Mouse (Mus musculus): Measurements from ENCODE around the gene Col25a1. TPM values are rescaled to one million over a fixed set of nuclear protein-coding genes. Genes with fewer than 3 reads are reported as not detected.

Col25a1 gene
- polyA plus RNA-seq, 2 experiments: 14.2 to 15.3 TPM

- no peak for ATAC-seq (ENCODE audit: low FRiP score, low read depth)
- TF ChIP-seq POLR2A (IDR thresholded peaks at IDR 0.05; ENCODE audit: borderline replicate concordance, extremely low read depth, insufficient read depth, insufficient read length): no peak
- no peak for DNase-seq (ENCODE audit: low spot score)
Measured at GRCm38 (mm10) chr3:130413239-130413638, 281.9 kb downstream of the Col25a1 start.

DNA sequence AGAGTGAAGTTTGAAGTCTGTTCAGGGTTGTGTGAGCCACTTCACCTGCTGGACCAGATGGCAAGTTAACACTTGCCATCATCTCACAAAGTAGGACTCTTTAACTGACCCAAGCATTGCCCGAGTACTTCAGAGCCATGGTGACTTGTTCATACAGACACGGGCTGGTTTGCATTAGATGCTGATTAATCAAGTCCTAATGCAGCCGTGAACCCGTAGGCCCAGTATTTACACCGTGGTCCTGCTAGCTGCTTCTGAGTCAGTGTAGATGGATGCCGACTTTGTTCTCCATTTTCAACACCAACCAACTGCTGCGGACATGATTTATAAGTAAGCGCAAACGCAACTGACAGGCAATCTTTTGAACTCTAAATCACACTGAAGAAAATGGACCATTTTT lies 287.6 kb downstream of the Col25a1 start:
- no peaks in the 10 kb centered on the region for H3K36me3 ChIP-seq (ENCODE audit: control insufficient read depth, insufficient read depth, low read length)
- no peak overlapping the region for H3K27ac ChIP-seq (replicated peaks; ENCODE audit: low read depth, low read length)
- 41% methylated on average over 9 of the region's 9 CpGs for WGBS
- H3K4me3 ChIP-seq (replicated peaks; ENCODE audit: low read length): no peak overlapping the region
- no peaks in the 10 kb centered on the region for H3K9me3 ChIP-seq (ENCODE audit: control insufficient read depth, low read length)
- ATAC-seq (ENCODE audit: low FRiP score, low read depth) (no peak), DNase-seq (ENCODE audit: low spot score) (no peak)
- H3K9ac ChIP-seq (ENCODE audit: low read depth, low read length, severe bottlenecking): no peak overlapping the region
- no peak for TF ChIP-seq POLR2A (IDR thresholded peaks at IDR 0.05; ENCODE audit: borderline replicate concordance, extremely low read depth, insufficient read depth, insufficient read length)
- H3K27me3 ChIP-seq (ENCODE audit: control insufficient read depth, insufficient read depth, low read length): no peaks in the 10 kb centered on the region
- H3K4me1 ChIP-seq (ENCODE audit: control insufficient read depth, insufficient read depth, low read length): 0 out of 2 replicates have a peak, but pooled peaks cover 2% of the 10 kb centered on the region
- no peak overlapping the region for H3K4me2 ChIP-seq (replicated peaks; ENCODE audit: low read depth, low read length, severe bottlenecking)

More at GRCm38 (mm10) chr3:130413239-130413638, 281.9 kb downstream of the Col25a1 start:
- Histone ChIP-seq H3K4me3 (replicated peaks; ENCODE audit: low read length) (no peak overlapping the region), H3K27me3 (ENCODE audit: control insufficient read depth, insufficient read depth, low read length) (no peaks in the 10 kb centered on the region), H3K4me1 (ENCODE audit: control insufficient read depth, insufficient read depth, low read length) (no peaks in the 10 kb centered on the region), H3K36me3 (ENCODE audit: control insufficient read depth, insufficient read depth, low read length) (no peaks in the 10 kb centered on the region), H3K27ac (replicated peaks; ENCODE audit: low read depth, low read length) (no peak overlapping the region), H3K9me3 (ENCODE audit: control insufficient read depth, low read length) (no peaks in the 10 kb centered on the region), H3K9ac (ENCODE audit: low read depth, low read length, severe bottlenecking) (no peak overlapping the region), H3K4me2 (replicated peaks; ENCODE audit: low read depth, low read length, severe bottlenecking) (no peak overlapping the region)
- WGBS: 21% methylated on average over 4 of the region's 4 CpGs

DNA sequence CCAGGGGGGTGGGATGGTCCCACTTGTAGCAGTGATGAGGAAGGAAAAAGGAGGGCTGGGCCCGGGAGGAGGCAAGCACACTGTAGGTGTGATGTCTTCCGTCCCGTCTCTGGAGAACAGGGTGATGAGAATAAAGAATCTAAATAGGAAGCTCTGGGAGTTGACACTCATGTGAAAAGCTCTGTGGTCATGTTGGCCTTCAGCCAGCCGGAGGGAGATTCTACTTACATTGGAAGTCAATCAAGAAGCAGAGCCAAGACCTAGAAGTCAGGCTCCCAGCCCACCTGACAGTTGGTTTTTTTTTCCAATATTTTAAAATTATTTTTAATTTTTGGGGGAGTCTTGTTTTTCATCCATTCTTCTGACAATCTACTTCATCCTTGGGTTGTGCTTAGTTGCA lies 297.5 kb downstream of the Col25a1 start:
- WGBS: 79% methylated on average over 4 of the region's 4 CpGs
- Histone ChIP-seq H3K27ac (replicated peaks; ENCODE audit: low read depth, low read length) (no peak overlapping the region), H3K4me1 (ENCODE audit: control insufficient read depth, insufficient read depth, low read length) (peaks cover 10% of the 10 kb centered on the region; the same call in 1 of the 2 replicates), H3K36me3 (ENCODE audit: control insufficient read depth, insufficient read depth, low read length) (no peaks in the 10 kb centered on the region), H3K9ac (ENCODE audit: low read depth, low read length, severe bottlenecking) (no peak overlapping the region), H3K9me3 (ENCODE audit: control insufficient read depth, low read length) (no peaks in the 10 kb centered on the region), H3K4me2 (replicated peaks; ENCODE audit: low read depth, low read length, severe bottlenecking) (no peak overlapping the region), H3K27me3 (ENCODE audit: control insufficient read depth, insufficient read depth, low read length) (no peaks in the 10 kb centered on the region), H3K4me3 (replicated peaks; ENCODE audit: low read length) (no peak overlapping the region)
- peak; percentile 25 for DNase-seq (ENCODE audit: low spot score)
- TF ChIP-seq POLR2A (IDR thresholded peaks at IDR 0.05; ENCODE audit: borderline replicate concordance, extremely low read depth, insufficient read depth, insufficient read length): no peak
- no peak for ATAC-seq (ENCODE audit: low FRiP score, low read depth)

- H3K9me3 ChIP-seq (ENCODE audit: control insufficient read depth, low read length): no peaks in the 10 kb centered on the region
- peaks cover 9% of the 10 kb centered on the region; the same call in 1 of the 2 replicates for H3K4me1 ChIP-seq (ENCODE audit: control insufficient read depth, insufficient read depth, low read length)
- H3K27ac ChIP-seq (replicated peaks; ENCODE audit: low read depth, low read length): 0 out of 2 replicates have a peak overlapping the region, but pooled peaks have one; percentile 19
- H3K27me3 ChIP-seq (ENCODE audit: control insufficient read depth, insufficient read depth, low read length): no peaks in the 10 kb centered on the region
- no peak overlapping the region for H3K9ac ChIP-seq (ENCODE audit: low read depth, low read length, severe bottlenecking)
- DNase-seq (ENCODE audit: low spot score): no peak
- ATAC-seq (ENCODE audit: low FRiP score, low read depth): no peak
- no peak for TF ChIP-seq POLR2A (IDR thresholded peaks at IDR 0.05; ENCODE audit: borderline replicate concordance, extremely low read depth, insufficient read depth, insufficient read length)
- no peak overlapping the region for H3K4me3 ChIP-seq (replicated peaks; ENCODE audit: low read length)
- no peak overlapping the region for H3K4me2 ChIP-seq (replicated peaks; ENCODE audit: low read depth, low read length, severe bottlenecking)
- 15% methylated on average over 5 of the region's 5 CpGs for WGBS
- no peaks in the 10 kb centered on the region for H3K36me3 ChIP-seq (ENCODE audit: control insufficient read depth, insufficient read depth, low read length)
Measured at GRCm38 (mm10) chr3:130430052-130430451, 298.8 kb downstream of the Col25a1 start.

DNA sequence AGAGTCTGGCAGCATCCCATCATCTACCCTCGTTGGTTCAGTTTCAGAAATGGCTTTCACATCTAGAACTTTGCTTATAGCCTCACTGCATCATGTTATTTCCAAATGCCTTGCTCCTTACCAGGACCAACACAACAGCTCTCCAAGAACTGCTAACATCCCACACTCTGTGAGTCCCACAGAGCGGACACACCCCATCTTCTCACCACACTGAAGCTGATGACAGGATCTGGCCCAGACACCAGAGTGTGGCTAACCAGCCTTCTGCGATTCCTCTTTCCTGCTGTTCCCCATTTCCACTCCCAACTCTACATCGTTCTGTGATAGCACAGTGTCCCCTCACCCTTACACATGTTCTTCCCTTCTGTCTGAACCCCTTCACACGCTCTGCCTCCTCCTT lies 301.5 kb downstream of the Col25a1 start:
- ATAC-seq (ENCODE audit: low FRiP score, low read depth) (no peak), DNase-seq (ENCODE audit: low spot score) (no peak)
- H3K9ac ChIP-seq (ENCODE audit: low read depth, low read length, severe bottlenecking): no peak overlapping the region
- H3K27ac ChIP-seq (replicated peaks; ENCODE audit: low read depth, low read length): no peak overlapping the region
- H3K4me2 ChIP-seq (replicated peaks; ENCODE audit: low read depth, low read length, severe bottlenecking): no peak overlapping the region
- H3K27me3 ChIP-seq (ENCODE audit: control insufficient read depth, insufficient read depth, low read length): no peaks in the 10 kb centered on the region
- 78% methylated on average over 5 of the region's 5 CpGs for WGBS
- H3K4me1 ChIP-seq (ENCODE audit: control insufficient read depth, insufficient read depth, low read length): peaks cover 9% of the 10 kb centered on the region; the same call in 1 of the 2 replicates
- H3K4me3 ChIP-seq (replicated peaks; ENCODE audit: low read length): no peak overlapping the region
- H3K36me3 ChIP-seq (ENCODE audit: control insufficient read depth, insufficient read depth, low read length): no peaks in the 10 kb centered on the region
- H3K9me3 ChIP-seq (ENCODE audit: control insufficient read depth, low read length): no peaks in the 10 kb centered on the region
- no peak for TF ChIP-seq POLR2A (IDR thresholded peaks at IDR 0.05; ENCODE audit: borderline replicate concordance, extremely low read depth, insufficient read depth, insufficient read length)

DNA sequence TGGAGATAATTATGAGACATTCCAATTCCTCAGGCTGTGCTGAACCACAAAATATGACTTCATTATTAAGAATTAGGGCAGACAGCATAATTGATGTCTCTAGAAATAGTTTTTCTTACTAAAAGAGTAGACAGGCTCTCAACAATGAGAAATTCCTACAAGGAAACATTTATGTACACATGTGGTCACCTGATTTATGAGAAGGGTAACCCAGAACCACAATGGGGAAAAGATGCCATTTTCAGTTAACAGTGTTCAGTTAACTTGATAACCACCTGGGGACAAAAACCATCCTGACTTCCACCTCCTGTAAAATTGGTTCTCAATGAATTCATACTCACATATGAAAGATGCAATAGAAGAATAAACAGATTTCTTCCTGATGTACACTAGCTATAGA lies 305.7 kb downstream of the Col25a1 start:
- H3K4me3 ChIP-seq (replicated peaks; ENCODE audit: low read length): no peak overlapping the region
- ATAC-seq (ENCODE audit: low FRiP score, low read depth): no peak
- TF ChIP-seq POLR2A (IDR thresholded peaks at IDR 0.05; ENCODE audit: borderline replicate concordance, extremely low read depth, insufficient read depth, insufficient read length): no peak
- DNase-seq (ENCODE audit: low spot score): no peak
- H3K36me3 ChIP-seq (ENCODE audit: control insufficient read depth, insufficient read depth, low read length): no peaks in the 10 kb centered on the region
- H3K9me3 ChIP-seq (ENCODE audit: control insufficient read depth, low read length): no peaks in the 10 kb centered on the region
- no peaks in the 10 kb centered on the region for H3K27me3 ChIP-seq (ENCODE audit: control insufficient read depth, insufficient read depth, low read length)
- H3K4me1 ChIP-seq (ENCODE audit: control insufficient read depth, insufficient read depth, low read length): 0 out of 2 replicates have a peak, but pooled peaks cover 3% of the 10 kb centered on the region
- H3K9ac ChIP-seq (ENCODE audit: low read depth, low read length, severe bottlenecking): no peak overlapping the region
- H3K27ac ChIP-seq (replicated peaks; ENCODE audit: low read depth, low read length): no peak overlapping the region
- no peak overlapping the region for H3K4me2 ChIP-seq (replicated peaks; ENCODE audit: low read depth, low read length, severe bottlenecking)
